Mouse (Mus musculus) right cerebral cortex, postnatal 25 days (tissue): ENCODE measurements around the gene Vstm2l.

Experiments
- DNase-seq: peaks from one replicate; pipeline ENCODE4 v3.0.0; 2022

Vstm2l gene

DNA sequence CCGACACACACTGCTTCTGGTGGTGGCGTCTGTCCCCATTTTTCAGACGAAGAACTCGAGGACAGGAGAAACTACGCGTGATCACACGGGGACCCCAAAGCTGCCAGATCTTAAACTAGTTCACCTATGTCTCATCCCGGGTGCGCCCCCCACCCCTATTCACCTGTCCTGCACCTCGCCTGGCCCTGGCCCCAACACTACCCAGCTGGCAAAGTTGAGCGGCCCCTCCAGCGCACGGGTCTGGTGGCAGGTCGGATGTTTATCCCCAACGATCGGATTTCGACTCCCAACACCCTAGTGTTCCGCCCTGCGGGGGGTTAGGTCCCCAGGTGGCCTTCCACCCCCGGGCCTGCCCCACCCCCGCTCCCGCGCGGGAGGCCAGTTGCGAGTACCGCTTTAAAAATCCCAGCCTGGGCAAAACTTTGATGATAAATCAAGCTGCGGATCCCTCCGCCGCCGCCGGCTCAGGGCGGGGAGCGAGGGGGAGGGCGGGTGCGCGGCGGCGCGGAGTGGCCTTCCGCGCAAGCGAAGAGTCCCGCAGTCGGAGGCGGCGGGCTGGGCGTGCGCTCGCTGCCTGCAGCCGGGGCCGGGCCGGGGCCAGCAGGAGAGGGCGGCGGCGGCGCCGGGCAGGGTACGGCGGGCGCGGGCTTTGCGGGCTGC lies at the start of gene Vstm2l:
Vstm2l (plus strand) TSS at position 549 of the 660 bp plus-strand sequence.
- DNase-seq: peak; percentile 79

- no peak for DNase-seq
Observed at GRCm38 (mm10) chr2:157867126-157867525, 47.3 kb upstream of the Vstm2l start.

GRCm38 (mm10) chr2:157870247-157870646 lies 44.2 kb upstream of the Vstm2l start:
- no peak for DNase-seq

GRCm38 (mm10) chr2:157873223-157873622 lies 41.2 kb upstream of the Vstm2l start:
- peak; percentile 25 for DNase-seq

DNA sequence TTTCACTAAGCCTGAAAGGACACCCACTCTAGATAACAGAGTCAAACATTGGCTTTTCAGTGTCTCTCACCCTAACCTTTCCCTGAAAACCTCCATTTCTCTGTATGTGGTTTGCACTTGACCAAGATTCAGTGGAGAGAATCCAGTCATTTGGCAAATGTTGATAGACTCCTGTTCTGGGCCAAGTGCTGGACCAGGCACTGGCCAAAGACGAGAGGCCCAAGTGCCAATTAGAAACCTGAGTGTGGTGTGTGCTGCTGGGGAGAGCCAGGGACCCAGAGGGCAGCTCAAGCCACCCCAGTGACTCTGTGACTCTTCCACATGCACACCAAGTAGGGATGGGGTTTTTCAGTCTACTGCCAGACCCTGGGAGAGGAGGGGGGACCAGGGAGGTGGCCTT lies 40.8 kb upstream of the Vstm2l start:
- no peak for DNase-seq

- DNase-seq: peak; percentile 20
Observed at GRCm38 (mm10) chr2:157875111-157875510, 39.3 kb upstream of the Vstm2l start.

DNA sequence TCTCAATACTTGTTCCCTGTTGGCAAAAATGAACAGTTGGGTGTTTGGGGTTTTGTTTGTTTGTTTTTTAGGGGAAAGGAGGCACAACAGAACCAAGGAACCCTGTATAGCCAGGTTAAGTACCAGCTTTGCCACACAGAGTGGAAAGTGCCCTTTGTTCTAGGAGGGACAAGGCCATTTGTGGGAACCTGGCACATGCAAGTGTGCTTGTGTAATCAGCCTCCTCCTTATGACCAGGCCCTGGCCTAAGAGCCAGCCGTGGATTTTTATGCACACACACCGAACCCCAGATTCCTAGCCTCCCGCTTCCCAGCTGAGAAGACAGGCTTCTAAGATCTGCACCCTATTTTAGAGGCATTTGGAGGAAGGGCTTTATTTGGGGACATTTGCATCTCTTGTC lies 37.1 kb upstream of the Vstm2l start:
- no peak for DNase-seq

- DNase-seq: peak; percentile 38
Observed at GRCm38 (mm10) chr2:157877967-157878366, 36.5 kb upstream of the Vstm2l start.

DNA sequence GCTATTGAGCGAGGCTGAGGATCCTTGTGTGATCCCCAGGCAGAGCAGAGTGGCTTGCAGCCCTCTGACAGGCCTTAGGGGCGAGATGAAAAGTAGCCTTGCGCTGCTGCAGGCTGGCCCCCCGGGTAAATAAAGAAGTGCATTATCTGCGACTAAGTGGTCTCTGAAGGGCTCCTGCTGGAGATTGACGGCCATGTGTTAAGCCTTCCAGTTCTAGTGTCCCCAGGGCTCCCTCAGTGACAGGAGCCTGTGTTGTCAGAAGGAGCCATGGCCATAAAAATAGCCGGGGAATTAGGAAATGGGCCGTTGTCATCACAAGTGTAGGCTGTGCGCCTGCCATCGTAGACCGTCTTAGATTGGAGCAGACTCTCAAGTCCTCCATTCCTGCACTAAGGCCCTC lies 32.5 kb upstream of the Vstm2l start:
- no peak for DNase-seq

DNA sequence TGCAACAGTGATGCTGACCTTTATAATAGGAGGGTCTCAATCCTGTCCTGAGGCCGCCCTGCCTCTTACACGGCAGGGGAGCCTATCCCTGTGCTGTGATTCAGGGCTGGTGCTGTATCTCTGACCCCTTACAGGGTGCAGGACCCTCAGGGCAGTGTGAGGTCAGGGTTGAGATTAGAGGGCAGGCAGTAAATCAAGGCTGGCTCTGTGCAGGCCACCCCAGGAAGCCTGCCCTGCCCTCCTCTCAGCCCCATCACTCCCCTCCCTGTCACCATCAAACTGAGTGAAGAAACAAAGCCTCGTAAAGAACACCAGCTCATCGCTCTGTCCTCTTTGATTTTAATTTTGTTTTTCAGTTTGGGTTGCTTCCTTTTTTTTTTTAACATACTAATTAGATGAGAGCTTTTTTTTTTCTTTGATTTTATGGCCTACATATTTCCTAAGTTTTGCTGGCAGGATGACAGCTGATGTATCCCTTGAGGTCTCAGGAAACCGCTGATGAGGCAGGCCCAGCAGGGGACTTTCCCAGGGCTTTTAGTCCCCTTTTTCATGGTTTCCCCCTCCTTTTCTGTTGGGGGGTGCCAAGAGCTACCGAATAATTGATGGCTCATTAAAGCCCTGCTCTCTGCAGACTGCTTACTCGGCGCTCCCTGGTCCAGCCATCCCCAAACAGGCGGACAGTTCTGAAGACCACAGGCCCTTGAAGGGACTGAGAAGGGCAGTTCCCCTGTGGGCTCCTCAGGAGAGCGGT lies 27.0 kb upstream of the Vstm2l start:
- DNase-seq: no peak

GRCm38 (mm10) chr2:157891166-157891565 lies 23.3 kb upstream of the Vstm2l start:
- no peak for DNase-seq

GRCm38 (mm10) chr2:157897131-157897530 lies 17.3 kb upstream of the Vstm2l start:
- no peak for DNase-seq

GRCm38 (mm10) chr2:157913204-157913636 lies 1.2 kb upstream of the Vstm2l start:
- no peak for DNase-seq

DNA sequence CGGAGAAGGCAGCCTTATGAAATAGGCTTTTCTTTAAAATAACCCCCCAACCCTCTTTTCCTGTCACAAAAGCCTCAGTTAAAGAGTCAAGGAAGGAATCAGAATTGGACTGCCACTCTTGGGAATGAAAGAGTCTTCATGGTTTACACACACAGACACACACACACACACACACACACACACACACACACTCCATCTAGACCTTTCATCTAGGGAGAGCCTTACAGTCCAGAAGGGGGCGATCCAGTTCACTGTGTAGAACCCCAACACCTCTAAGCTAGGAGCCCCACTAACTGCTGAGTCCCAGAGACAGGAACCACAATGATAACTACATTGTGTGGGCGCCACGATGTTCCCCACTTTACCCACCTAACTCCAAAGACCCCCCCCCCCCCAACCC lies 748 bp upstream of the Vstm2l start:
- no peak for DNase-seq

GRCm38 (mm10) chr2:157914889-157915517 lies 550 bp downstream of the Vstm2l start:
- peak; percentile 57 for DNase-seq

- DNase-seq: no peak
Observed at GRCm38 (mm10) chr2:157918529-157918928, 4.1 kb downstream of the Vstm2l start.

GRCm38 (mm10) chr2:157921551-157921950 lies 7.1 kb downstream of the Vstm2l start:
- DNase-seq: no peak

DNA sequence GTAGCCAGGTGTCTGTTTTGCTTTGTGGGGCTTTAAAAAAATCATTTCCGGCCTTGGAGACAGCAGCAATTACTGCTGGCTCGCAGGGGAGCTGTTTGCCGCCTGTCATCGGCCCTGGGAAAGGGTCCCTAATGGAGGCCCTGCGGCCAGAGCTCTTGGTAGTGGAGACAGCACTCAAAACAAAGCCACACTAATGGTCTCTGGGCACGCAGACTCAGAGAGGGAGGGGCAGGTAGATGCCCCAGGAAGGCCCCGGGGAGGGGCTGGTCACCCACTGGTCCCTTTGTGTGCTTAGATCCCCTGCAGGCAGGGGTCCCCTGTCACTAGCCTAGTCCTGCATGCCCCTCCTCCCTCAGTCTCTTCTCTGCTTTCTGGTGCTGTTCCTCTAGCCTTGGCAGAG lies 9.0 kb downstream of the Vstm2l start:
- no peak for DNase-seq

DNA sequence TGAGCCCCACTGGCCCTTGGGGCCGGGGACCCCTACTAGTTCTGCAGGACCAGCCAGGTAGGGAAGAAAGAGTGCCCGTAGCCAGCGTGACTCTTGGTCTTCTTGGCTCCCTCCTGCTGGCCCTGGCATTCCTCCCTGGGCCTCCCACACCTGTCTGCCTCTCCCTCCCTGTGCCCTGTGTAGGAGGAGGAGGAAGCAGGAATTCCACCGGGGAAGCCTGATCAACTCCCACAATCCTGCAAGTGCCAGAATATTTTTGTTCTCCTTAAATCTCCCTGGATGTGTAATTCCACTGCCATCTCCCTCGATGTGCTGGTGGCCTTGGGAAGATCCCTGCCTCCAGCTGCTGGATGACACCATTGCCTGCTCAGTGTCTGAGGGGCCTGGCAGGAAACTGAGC lies 10.1 kb downstream of the Vstm2l start:
- no peak for DNase-seq

GRCm38 (mm10) chr2:157926502-157926901 lies 12.0 kb downstream of the Vstm2l start:
- peak; percentile 16 for DNase-seq

DNA sequence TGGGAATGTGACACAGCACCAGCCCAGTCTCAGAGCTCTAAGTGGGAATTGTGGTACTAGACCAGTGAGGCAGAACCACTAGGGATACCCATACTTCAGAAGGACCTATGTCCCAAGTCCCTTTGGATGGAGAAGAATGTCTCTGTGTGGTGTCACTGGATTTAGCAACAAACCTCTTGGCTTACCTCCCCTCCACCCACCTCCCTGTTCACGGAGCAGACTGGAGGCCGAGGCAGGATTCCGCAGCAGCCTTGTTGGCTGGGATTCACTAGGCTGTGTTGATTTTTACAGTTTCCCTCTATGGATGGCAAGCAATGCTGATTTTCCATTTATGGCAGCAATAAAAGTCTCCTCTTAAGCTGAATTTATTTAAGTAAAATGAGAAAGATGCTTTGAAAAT lies 12.5 kb downstream of the Vstm2l start:
- peak; percentile 18 for DNase-seq

GRCm38 (mm10) chr2:157927397-157927796 lies 12.9 kb downstream of the Vstm2l start:
- no peak for DNase-seq

- DNase-seq: no peak
Observed at GRCm38 (mm10) chr2:157927815-157928214, 13.4 kb downstream of the Vstm2l start.

- DNase-seq: no peak
Observed at GRCm38 (mm10) chr2:157932655-157933054, 18.2 kb downstream of the Vstm2l start.
